Mouse (Mus musculus) forebrain, embryonic 14.5 days (tissue): ENCODE results near the gene Pabpn1l. TPM values are rescaled to one million over a fixed set of nuclear protein-coding genes. Genes with fewer than 3 reads are reported as not detected.

Source experiments
- ATAC-seq: fragments of 200-750 bp; cut with Nextera tagmentation; 2 replicates; pipeline ENCODE4 v1.8.0; 2017; ENCODE audit warnings: mild to moderate bottlenecking, moderate library complexity
- DNase-seq: peaks from one replicate; pipeline ENCODE4 v3.0.0-alpha.2; 2015; ENCODE audit warnings: low spot score
- H3K27ac ChIP-seq: fragments of 300-500 bp; sonication (generic); 2 replicates; pipeline ENCODE4 v1.5.1; 2014; ENCODE audit warnings: low read depth, mild to moderate bottlenecking, control low read depth, low read length, moderate library complexity
- H3K27me3 ChIP-seq: fragments of 300-500 bp; sonication (generic); replicated peaks from 2 replicates; pipeline ENCODE4 v1.6.1; 2014; ENCODE audit warnings: low read length, control low read depth, mixed read lengths; ENCODE audit not compliant: control insufficient read depth, insufficient read depth
- H3K36me3 ChIP-seq: fragments of 300-500 bp; sonication (generic); 2 replicates; pipeline ENCODE4 v1.6.1; 2014; ENCODE audit warnings: low read length, control low read depth; ENCODE audit not compliant: control insufficient read depth, insufficient read depth
- H3K4me1 ChIP-seq: fragments of 300-500 bp; sonication (generic); 2 replicates; pipeline ENCODE4 v1.6.1; 2014; ENCODE audit warnings: antibody characterized with exemption, low read length, control low read depth; ENCODE audit not compliant: control insufficient read depth, insufficient read depth
- H3K4me2 ChIP-seq: fragments of 300-500 bp; sonication (generic); 2 replicates; pipeline ENCODE4 v1.6.1; 2014; ENCODE audit warnings: mild to moderate bottlenecking, control low read depth, low read length
- H3K4me3 ChIP-seq: fragments of 300-500 bp; sonication (generic); 2 replicates; pipeline ENCODE4 v1.5.1; 2014; ENCODE audit warnings: low read depth, low read length, control low read depth
- H3K9ac ChIP-seq: fragments of 300-500 bp; sonication (generic); 2 replicates; pipeline ENCODE4 v1.6.1; 2014; ENCODE audit warnings: mild to moderate bottlenecking, low read length, control low read depth, moderate library complexity
- H3K9me3 ChIP-seq: fragments of 300-500 bp; sonication (generic); replicated peaks from 2 replicates; pipeline ENCODE4 v1.6.1; 2016; ENCODE audit warnings: low read length, control low read depth, mixed read lengths; ENCODE audit not compliant: control insufficient read depth
- WGBS: fragments of 180-500 bp; shearing (Covaris S2); extraction: QIAGEN DNeasy Blood & Tissue Kit; methylation state at CpG from one replicate; pipeline ENCODE4 v1.1.7; 2014; 5-methylcytosine and 5-hydroxymethylcytosine counted together
- polyA plus RNA-seq: library from polyadenylated mRNA; unstranded; fragments of >200 nt; fragmentation: Nextera tagmentation; extraction: Ambion mirVana; gene quantifications from 2 replicates; pipeline ENCODE4 v1.2.1, GENCODE M21; 2014

Gene Pabpn1l
- not detected in 2 replicates for polyA plus RNA-seq

GRCm38 (mm10) chr8:122622727-122623126 lies at the start of gene Pabpn1l:
Gene Pabpn1l, minus strand, starts transcription at chr8:122622739.
- DNase-seq (no peak), ATAC-seq (no peak)
- Histone ChIP-seq H3K4me2 (no peak within 1 kb of the TSS), H3K27ac (no peak within 1 kb of the TSS), H3K4me1 (no peaks in the 10 kb centered on the region), H3K27me3 (no peaks in the 10 kb centered on the region), H3K9me3 (no peaks in the 10 kb centered on the region), H3K9ac (no peak within 1 kb of the TSS), H3K36me3 (no peaks in the 10 kb centered on the region), H3K4me3 (no peak within 1 kb of the TSS)
- WGBS, result 60% methylated on average over 6 of the region's 6 CpGs

DNA sequence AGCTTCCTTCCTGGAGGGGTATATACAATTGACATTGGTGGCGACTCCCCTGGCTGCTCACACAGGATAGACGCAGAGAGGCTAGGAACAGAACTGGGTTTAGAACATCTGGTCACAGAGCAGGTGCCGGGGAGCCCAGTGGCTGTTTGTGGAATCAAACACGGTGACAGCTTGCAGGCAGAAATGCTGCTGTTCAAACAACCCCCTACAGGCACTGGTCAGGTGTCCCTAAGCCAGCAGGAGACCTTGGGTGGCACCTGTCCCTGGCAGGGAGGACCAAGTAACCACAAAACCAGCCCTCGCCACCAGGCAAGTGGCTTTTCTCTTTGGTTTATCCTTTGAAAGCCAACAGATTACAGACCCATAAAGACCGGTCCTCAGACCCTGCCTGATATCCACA lies 49.4 kb upstream of the Pabpn1l start:
- Histone ChIP-seq H3K27ac (no peak overlapping the region), H3K4me3 (no peak overlapping the region), H3K36me3 (0 out of 2 replicates have a peak, but pooled peaks cover 5% of the 10 kb centered on the region), H3K4me2 (no peak overlapping the region), H3K4me1 (peaks cover 32% of the 10 kb centered on the region), H3K27me3 (peaks cover 5% of the 10 kb centered on the region), H3K9ac (no peak overlapping the region), H3K9me3 (no peaks in the 10 kb centered on the region)
- 77% methylated on average over 6 of the region's 6 CpGs for WGBS
- DNase-seq (no peak), ATAC-seq (no peak)

DNA sequence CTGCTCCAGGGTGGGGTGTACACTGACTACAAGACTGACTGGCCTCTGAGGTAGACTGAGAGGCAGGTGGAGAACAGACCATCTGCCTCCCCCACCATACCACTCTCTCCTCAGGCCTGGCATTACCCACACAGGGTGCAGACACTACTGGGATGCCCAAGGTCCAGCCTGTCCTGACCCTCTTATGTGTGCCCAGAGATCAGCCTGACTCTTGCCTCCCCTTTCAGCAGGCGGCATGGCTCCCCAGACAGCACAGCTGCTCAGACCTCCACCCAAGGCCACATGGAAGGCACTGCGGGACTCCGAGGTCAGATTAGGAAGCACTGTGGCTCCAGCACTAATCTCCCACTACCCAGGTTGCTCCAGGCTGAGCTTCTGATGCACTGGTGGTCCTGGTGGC lies 48.2 kb upstream of the Pabpn1l start:
- Histone ChIP-seq H3K4me1 (peaks cover 39% of the 10 kb centered on the region), H3K36me3 (0 out of 2 replicates have a peak, but pooled peaks cover 5% of the 10 kb centered on the region), H3K27me3 (peaks cover 5% of the 10 kb centered on the region; the same call in 1 of the 2 replicates), H3K4me3 (no peak overlapping the region), H3K4me2 (no peak overlapping the region), H3K27ac (no peak overlapping the region), H3K9ac (no peak overlapping the region), H3K9me3 (no peaks in the 10 kb centered on the region)
- DNase-seq, result no peak
- ATAC-seq, result no peak
- 68% methylated on average over 3 of the region's 3 CpGs for WGBS

GRCm38 (mm10) chr8:122670001-122670400 lies 47.5 kb upstream of the Pabpn1l start:
- 12% methylated on average over 11 of the region's 11 CpGs for WGBS
- Histone ChIP-seq H3K4me2 (no peak overlapping the region), H3K9me3 (no peaks in the 10 kb centered on the region), H3K36me3 (0 out of 2 replicates have a peak, but pooled peaks cover 5% of the 10 kb centered on the region), H3K4me1 (peaks cover 36% of the 10 kb centered on the region), H3K27me3 (peaks cover 5% of the 10 kb centered on the region; the same call in 1 of the 2 replicates), H3K4me3 (no peak overlapping the region), H3K27ac (no peak overlapping the region), H3K9ac (no peak overlapping the region)
- DNase-seq, result no peak
- ATAC-seq, result no peak

DNA sequence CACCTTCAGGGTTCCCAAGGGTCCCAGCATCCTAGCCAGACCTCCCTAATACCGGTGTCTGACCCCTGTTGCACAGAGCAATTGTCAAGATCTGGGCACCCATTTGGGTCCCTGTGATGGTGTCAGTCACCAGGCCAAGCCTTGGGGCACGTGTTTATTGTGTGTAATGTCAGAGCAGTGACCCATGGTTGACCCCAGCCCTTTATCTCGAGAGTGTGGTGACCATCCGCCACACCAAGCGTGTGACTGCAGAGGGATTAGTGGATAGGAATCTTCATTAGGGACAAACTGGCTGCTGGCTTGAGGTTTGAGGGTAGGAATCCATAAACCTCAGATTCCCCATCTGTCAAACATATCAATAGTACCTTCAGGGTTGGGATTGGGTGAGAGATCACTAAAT lies 46.8 kb upstream of the Pabpn1l start:
- H3K4me1 ChIP-seq, result peaks cover 42% of the 10 kb centered on the region

GRCm38 (mm10) chr8:122667854-122668253 lies 45.3 kb upstream of the Pabpn1l start:
- Histone ChIP-seq H3K9ac (no peak overlapping the region), H3K27ac (peak overlapping the region; percentile 11; the same call in 1 of the 2 replicates), H3K4me2 (no peak overlapping the region), H3K36me3 (no peaks in the 10 kb centered on the region), H3K27me3 (no peaks in the 10 kb centered on the region; the same call in 1 of the 2 replicates), H3K4me1 (peaks cover 40% of the 10 kb centered on the region), H3K9me3 (no peaks in the 10 kb centered on the region), H3K4me3 (no peak overlapping the region)
- no peak for ATAC-seq
- 62% methylated on average over 11 of the region's 11 CpGs for WGBS
- peak; percentile 28 for DNase-seq

More for the DNA sequence above, 46.8 kb upstream of the Pabpn1l start:
- WGBS, result 18% methylated on average over 5 of the region's 5 CpGs
- H3K27ac ChIP-seq, result no peak overlapping the region
- H3K9me3 ChIP-seq, result no peaks in the 10 kb centered on the region
- ATAC-seq (no peak), DNase-seq (no peak)
- no peak overlapping the region for H3K9ac ChIP-seq
- no peak overlapping the region for H3K4me3 ChIP-seq
- 0 out of 2 replicates have a peak, but pooled peaks cover 5% of the 10 kb centered on the region for H3K36me3 ChIP-seq
- H3K4me2 ChIP-seq, result no peak overlapping the region
- H3K27me3 ChIP-seq, result peaks cover 5% of the 10 kb centered on the region; the same call in 1 of the 2 replicates

DNA sequence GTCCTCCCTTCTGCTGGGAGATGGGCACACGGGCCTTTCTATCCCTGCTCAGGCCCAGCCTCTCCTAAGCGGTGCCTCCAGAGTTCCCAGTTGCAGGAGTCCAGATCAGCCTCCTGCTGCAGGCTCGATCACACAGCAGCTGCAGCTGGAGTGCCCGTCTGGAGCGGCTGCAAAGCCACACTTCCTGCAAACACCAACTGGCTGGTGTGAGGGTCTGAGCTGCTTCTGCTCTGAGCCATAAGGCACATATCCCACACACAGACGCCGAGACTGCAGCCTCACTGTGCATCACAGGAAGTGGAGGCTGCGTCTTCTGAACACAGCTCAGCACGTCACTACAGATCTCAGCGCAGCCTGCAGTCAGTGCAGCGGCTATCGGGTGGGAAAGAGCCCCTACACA lies 44.3 kb upstream of the Pabpn1l start:
- DNase-seq (peak; percentile 32), ATAC-seq (no peak)
- Histone ChIP-seq H3K27ac (peak overlapping the region; percentile 68; the same call in 1 of the 2 replicates), H3K9me3 (no peaks in the 10 kb centered on the region), H3K36me3 (no peaks in the 10 kb centered on the region), H3K9ac (peak overlapping the region; percentile 5; the same call in 1 of the 2 replicates), H3K4me1 (peaks cover 41% of the 10 kb centered on the region), H3K4me3 (no peak overlapping the region), H3K27me3 (no peaks in the 10 kb centered on the region; the same call in 1 of the 2 replicates), H3K4me2 (no peak overlapping the region)
- 59% methylated on average over 12 of the region's 12 CpGs for WGBS

DNA sequence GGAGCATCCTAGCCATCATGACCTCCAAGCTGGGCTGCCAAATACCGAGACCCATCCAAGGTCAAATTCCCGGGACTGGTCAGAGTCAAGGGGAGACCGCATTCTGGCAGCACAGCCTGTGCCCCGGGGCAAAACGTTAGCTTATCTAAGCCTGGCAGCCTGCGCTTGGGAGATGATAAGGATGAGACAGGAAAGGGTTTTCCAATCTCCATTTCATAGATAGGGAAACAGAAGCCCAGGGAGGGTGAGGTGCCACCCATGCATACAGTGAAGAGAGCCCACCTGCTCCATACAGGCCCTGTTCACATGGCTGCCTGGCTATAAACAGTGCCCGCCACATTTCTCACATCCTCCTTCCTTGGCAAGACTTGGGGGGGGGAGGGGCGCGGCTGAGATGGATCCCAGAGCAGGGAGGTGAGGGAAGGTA lies 43.8 kb upstream of the Pabpn1l start:
- Histone ChIP-seq H3K27ac (peak overlapping the region; percentile 68; the same call in 1 of the 2 replicates), H3K4me2 (0 out of 2 replicates have a peak overlapping the region, but pooled peaks have one; percentile 18), H3K36me3 (no peaks in the 10 kb centered on the region), H3K27me3 (no peaks in the 10 kb centered on the region; the same call in 1 of the 2 replicates), H3K4me3 (no peak overlapping the region), H3K4me1 (peaks cover 44% of the 10 kb centered on the region), H3K9ac (peak overlapping the region; percentile 5; the same call in 1 of the 2 replicates), H3K9me3 (no peaks in the 10 kb centered on the region)
- WGBS, result 58% methylated on average over 9 of the region's 9 CpGs
- peak; percentile 34 for DNase-seq
- ATAC-seq, result peak; percentile 22; the same call in 1 of the 2 replicates

DNA sequence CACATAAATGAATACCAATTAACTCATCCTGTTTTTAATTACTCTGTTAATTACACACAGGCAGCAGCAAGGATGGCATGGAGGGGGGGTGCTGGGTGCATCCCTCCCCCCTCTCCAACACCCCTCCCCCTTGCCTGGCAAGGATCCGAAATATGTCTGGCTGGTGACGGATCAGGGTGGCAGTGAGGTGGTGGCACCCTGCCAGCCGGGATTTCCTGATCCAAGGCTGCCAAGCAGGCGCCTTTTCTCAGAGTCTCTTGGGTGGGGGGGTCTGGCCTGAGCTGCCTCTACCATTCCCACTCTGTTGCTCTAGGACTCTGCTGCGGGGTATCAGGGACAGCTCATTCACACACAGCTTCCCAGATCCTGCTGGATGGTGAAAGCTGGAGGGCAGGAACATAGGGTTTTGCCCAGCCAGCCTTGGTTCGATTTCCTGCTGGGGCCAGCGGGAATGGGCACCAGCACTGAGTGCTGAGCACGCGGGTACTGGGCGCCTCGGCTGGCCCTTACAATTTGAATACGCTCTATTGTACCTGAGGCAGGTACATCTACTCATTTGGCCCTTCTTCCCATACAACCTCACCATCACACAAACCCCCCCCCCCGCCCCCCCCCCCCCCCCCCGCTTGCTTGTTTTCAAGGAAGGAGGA lies 43.3 kb upstream of the Pabpn1l start:
- no peaks in the 10 kb centered on the region; the same call in 1 of the 2 replicates for H3K27me3 ChIP-seq
- ATAC-seq (peak; percentile 81), DNase-seq (peak; percentile 93)
- H3K4me3 ChIP-seq, result no peak overlapping the region
- H3K9me3 ChIP-seq, result no peaks in the 10 kb centered on the region
- 0 out of 2 replicates have a peak overlapping the region, but pooled peaks have one; percentile 17 for H3K9ac ChIP-seq
- peak overlapping the region; percentile 68; the same call in 1 of the 2 replicates for H3K27ac ChIP-seq
- H3K4me2 ChIP-seq, result peak overlapping the region; percentile 18; the same call in 1 of the 2 replicates
- peaks cover 49% of the 10 kb centered on the region for H3K4me1 ChIP-seq
- H3K36me3 ChIP-seq, result no peaks in the 10 kb centered on the region
- 38% methylated on average over 12 of the region's 14 CpGs for WGBS
